Mouse (Mus musculus) heart, embryonic 14.5 days (tissue): ENCODE measurements around the gene Rab12. TPM values are rescaled to one million over a fixed set of nuclear protein-coding genes. Genes with fewer than 3 reads are reported as not detected.

Experiments
- ATAC-seq: fragments of 200-750 bp; cut with Nextera tagmentation; 2 replicates; pipeline ENCODE4 v1.8.0; 2017; ENCODE audit warnings: low read depth, moderate TSS enrichment; ENCODE audit not compliant: insufficient number of reproducible peaks, insufficient read depth, low FRiP score
- H3K27ac ChIP-seq, 2 experiments: fragments of 200-500 bp in 1 of 2; fragments of 300-500 bp in 1 of 2; sonication (generic) in 1 of 2; replicated peaks in 1 of 2; 2 replicates each; pipeline ENCODE4 v1.5.1; 2012 to 2014; ENCODE audit warnings: low read depth in 2 of 2, low read length in 2 of 2, control low read depth in 1 of 2, mild to moderate bottlenecking in 1 of 2, mixed read lengths in 1 of 2; ENCODE audit not compliant: control insufficient read depth in 1 of 2, insufficient read depth in 1 of 2
- H3K27me3 ChIP-seq: fragments of 300-500 bp; sonication (generic); 2 replicates; pipeline ENCODE4 v1.6.1; 2014; ENCODE audit warnings: mild to moderate bottlenecking, low read length, control low read depth; ENCODE audit not compliant: control insufficient read depth, insufficient read depth
- H3K36me3 ChIP-seq: fragments of 300-500 bp; sonication (generic); 2 replicates; pipeline ENCODE4 v1.6.1; 2014; ENCODE audit warnings: mild to moderate bottlenecking, control low read depth, low read length, mixed read lengths; ENCODE audit not compliant: control insufficient read depth, insufficient read depth
- H3K4me1 ChIP-seq, 2 experiments: fragments of 200-500 bp in 1 of 2; fragments of 300-500 bp in 1 of 2; sonication (generic) in 1 of 2; 2 replicates each; pipeline ENCODE4 v1.6.1; 2012 to 2014; ENCODE audit warnings: low read length in 2 of 2, control low read depth in 1 of 2, mixed read lengths in 1 of 2; ENCODE audit not compliant: control insufficient read depth in 2 of 2, insufficient read depth in 2 of 2
- H3K4me2 ChIP-seq: fragments of 300-500 bp; sonication (generic); 2 replicates; pipeline ENCODE4 v1.6.1; 2014; ENCODE audit warnings: mild to moderate bottlenecking, low read length
- H3K4me3 ChIP-seq, 2 experiments: fragments of 200-500 bp in 1 of 2; fragments of 300-500 bp in 1 of 2; sonication (generic) in 1 of 2; 2 replicates each; pipeline ENCODE4 v1.5.1; 2012 to 2014; ENCODE audit warnings: low read length in 2 of 2, mild to moderate bottlenecking in 2 of 2, control low read depth in 1 of 2, low read depth in 1 of 2, moderate library complexity in 1 of 2; ENCODE audit not compliant: control insufficient read depth in 1 of 2, insufficient read depth in 1 of 2
- H3K9ac ChIP-seq: fragments of 300-500 bp; sonication (generic); 2 replicates; pipeline ENCODE4 v1.6.1; 2014; ENCODE audit warnings: mild to moderate bottlenecking, low read length
- H3K9me3 ChIP-seq: fragments of 300-500 bp; sonication (generic); 2 replicates; pipeline ENCODE4 v1.6.1; 2016; ENCODE audit warnings: low read length, control low read depth; ENCODE audit not compliant: control insufficient read depth
- WGBS: fragments of 180-500 bp; shearing (Covaris S2); extraction: QIAGEN DNeasy Blood & Tissue Kit; methylation state at CpG from one replicate; pipeline ENCODE4 v1.1.7; 2014; 5-methylcytosine and 5-hydroxymethylcytosine counted together
- polyA plus RNA-seq: library from polyadenylated mRNA; unstranded; fragments of >200 nt; fragmentation: Nextera tagmentation; extraction: Ambion mirVana; gene quantifications from 2 replicates; pipeline ENCODE4 v1.2.1, GENCODE M21; 2014

Rab12 gene
- polyA plus RNA-seq, 1 experiment from 2014 or later = 74.2 TPM

DNA sequence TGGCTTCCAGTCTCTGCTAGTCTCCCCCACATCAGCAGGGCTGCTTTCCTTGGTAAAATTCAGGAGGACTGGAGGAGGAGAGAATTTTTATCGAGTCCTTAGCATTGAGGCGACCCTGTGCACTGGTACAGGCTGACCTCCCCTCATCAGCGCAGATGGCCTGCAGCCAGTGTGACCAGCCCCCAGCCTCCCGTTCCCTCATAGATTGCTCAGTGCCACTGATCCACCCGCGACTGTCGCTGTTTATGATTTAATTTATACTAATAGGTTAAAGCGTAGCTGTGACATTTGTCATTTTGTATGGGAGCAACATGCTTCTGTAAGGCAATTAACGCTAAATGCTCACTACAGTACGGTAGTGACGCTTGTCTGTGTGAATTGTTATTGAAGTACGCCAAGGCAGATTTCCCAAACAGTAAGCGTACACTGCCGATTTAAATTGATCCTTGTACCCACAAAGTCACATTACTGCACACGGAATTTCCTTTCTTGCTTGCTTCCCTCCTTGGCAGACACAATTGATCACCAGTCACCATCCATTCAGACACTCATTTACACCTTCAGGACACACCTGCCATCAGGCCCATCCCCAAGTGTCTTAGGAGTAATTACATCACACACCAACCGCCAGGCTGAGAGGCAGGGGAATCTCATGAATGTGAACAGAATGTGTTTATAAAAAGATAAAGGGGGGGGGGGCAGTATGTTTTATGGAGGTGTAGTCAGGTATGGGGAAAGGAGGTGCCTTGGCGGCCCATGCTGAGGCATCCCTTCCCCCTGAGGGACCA lies 38.8 kb downstream of the Rab12 start:
- no peak overlapping the region for H3K27ac ChIP-seq
- no peaks in the 10 kb centered on the region for H3K9me3 ChIP-seq
- H3K4me2 ChIP-seq = peak overlapping the region; percentile 60
- ATAC-seq = no peak
- H3K4me1 ChIP-seq = peaks cover 8% of the 10 kb centered on the region in 2 experiments; a peak in 3 of 4 replicates
- no peaks in the 10 kb centered on the region for H3K27me3 ChIP-seq
- WGBS = 32% methylated on average over 17 of the region's 17 CpGs
- H3K9ac ChIP-seq = peak overlapping the region; percentile 44; the same call in 1 of the 2 replicates
- H3K4me3 ChIP-seq = peak overlapping the region; percentile 19 to 26; a peak in 3 of 4 replicates
- H3K36me3 ChIP-seq = no peaks in the 10 kb centered on the region

DNA sequence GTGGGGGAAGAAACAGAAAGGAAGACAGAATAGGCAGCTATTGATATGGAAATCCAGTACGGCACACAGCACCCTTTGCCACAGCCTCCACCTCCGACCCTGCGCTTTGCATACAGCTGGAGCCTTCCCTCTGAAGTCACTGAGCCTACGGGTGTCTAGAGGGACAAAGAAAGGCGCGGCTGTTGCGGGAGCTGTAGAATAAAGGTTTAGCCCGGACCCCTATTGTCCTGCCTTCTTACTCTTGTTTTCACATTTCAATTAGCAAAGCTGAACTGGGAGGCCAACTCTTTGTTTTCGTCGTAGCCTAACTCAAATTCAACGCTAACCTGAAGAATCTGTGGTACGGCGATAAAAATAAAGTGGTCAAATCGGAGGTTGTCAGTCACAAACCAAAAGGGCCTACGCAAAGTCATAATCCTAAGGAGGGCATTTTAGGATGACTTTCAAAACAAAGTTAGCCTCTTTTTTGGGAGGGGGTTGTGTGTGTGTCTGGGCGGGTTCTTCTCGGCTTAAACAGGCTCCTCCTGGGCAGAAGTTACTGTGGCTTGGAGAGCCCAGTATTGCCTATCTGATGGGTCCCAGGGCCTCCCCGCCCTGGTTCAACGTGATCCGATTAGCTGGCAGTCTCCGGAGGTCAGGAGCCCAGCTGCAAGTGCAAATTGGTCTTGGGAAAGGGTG lies 39.6 kb downstream of the Rab12 start:
- 8% methylated on average over 21 of the region's 21 CpGs for WGBS
- ATAC-seq = no peak
- Histone ChIP-seq H3K27ac (no peak overlapping the region), H3K4me1 (peaks cover 8% of the 10 kb centered on the region in 2 experiments; a peak in 3 of 4 replicates), H3K9me3 (no peaks in the 10 kb centered on the region), H3K4me2 (peak overlapping the region; percentile 60), H3K9ac (peak overlapping the region; percentile 44), H3K36me3 (no peaks in the 10 kb centered on the region), H3K4me3 (peak overlapping the region; percentile 19 to 26), H3K27me3 (no peaks in the 10 kb centered on the region)

DNA sequence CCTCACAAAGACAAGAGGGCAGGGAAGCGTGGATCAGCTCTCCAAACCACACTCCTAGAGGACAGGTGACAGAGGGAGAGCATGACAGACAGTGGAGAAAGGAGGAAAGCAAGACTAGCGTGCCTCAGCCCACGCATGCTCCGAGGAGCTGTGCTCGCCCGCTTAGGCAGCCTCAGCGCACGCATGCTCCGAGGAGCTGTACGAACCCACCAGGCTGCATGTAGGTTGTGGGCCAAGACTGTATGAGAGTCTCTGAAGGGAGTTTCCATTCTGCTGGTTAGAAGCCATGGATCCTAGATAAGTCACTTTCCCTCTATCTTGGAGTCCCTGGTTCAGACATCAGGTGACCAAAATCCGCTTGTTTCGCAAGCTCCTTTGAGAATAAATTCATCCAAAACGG lies 40.2 kb downstream of the Rab12 start:
- ATAC-seq = peak; percentile 73
- H3K27me3 ChIP-seq = no peaks in the 10 kb centered on the region
- H3K36me3 ChIP-seq = no peaks in the 10 kb centered on the region
- H3K4me3 ChIP-seq = peak overlapping the region; percentile 14 to 26
- H3K27ac ChIP-seq = no peak overlapping the region
- peaks cover 8% of the 10 kb centered on the region in 2 experiments; a peak in 3 of 4 replicates for H3K4me1 ChIP-seq
- H3K4me2 ChIP-seq = peak overlapping the region; percentile 60
- peak overlapping the region; percentile 44; the same call in 1 of the 2 replicates for H3K9ac ChIP-seq
- 6% methylated on average over 13 of the region's 13 CpGs for WGBS
- 0 out of 2 replicates have a peak, but pooled peaks cover 4% of the 10 kb centered on the region for H3K9me3 ChIP-seq

DNA sequence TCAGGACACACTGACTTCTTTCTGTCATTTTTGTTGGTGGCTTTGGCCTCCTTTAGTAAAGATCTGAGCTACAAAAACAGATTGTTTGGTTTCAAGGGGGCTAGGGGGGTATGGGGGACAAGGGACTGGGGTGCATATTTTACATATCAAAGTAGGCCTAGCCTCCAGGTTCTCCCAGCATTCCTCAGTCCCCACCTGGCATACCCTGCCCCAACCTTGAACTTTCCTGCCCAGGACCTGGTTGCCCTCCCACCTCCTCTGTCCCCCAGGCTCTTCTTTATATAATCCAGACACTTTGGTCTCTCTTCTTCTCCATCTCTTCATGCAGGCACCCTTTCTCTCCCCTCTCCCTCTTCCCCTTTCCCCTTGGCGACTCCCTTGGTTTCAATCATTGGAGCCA lies 46.3 kb downstream of the Rab12 start:
- Histone ChIP-seq H3K36me3 (no peaks in the 10 kb centered on the region), H3K27ac (no peak overlapping the region), H3K9ac (no peak overlapping the region), H3K4me2 (no peak overlapping the region), H3K27me3 (no peaks in the 10 kb centered on the region), H3K4me3 (no peak overlapping the region), H3K9me3 (0 out of 2 replicates have a peak, but pooled peaks cover 7% of the 10 kb centered on the region), H3K4me1 (no peaks in the 10 kb centered on the region)
- no peak for ATAC-seq
- WGBS = 77% methylated on average over 1 of the region's 1 CpGs

DNA sequence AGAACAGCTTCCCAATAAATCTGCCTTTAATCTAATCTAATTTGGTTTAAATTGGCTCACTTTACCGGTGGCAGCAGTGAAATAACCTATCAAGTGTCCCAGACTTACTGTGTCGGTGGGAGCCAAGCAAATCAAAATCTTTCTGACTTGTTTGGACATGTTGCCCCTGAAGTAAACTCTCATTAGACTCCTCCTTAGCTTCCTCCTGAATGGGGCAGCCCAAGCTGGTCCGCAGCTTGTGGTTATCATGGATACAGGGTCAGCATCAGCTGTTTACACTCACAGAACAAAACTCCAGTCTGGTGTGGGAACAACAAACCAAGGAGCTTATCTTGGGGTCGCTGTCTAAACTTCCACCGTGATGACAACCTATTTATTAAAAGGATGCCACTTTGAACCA lies 47.8 kb downstream of the Rab12 start:
- H3K27ac ChIP-seq = no peak overlapping the region
- H3K4me2 ChIP-seq = no peak overlapping the region
- no peaks in the 10 kb centered on the region for H3K4me1 ChIP-seq
- WGBS = 53% methylated on average over 5 of the region's 5 CpGs
- no peak overlapping the region for H3K4me3 ChIP-seq
- ATAC-seq = no peak
- H3K27me3 ChIP-seq = no peaks in the 10 kb centered on the region
- 0 out of 2 replicates have a peak, but pooled peaks cover 7% of the 10 kb centered on the region for H3K9me3 ChIP-seq
- no peak overlapping the region for H3K9ac ChIP-seq
- H3K36me3 ChIP-seq = no peaks in the 10 kb centered on the region

DNA sequence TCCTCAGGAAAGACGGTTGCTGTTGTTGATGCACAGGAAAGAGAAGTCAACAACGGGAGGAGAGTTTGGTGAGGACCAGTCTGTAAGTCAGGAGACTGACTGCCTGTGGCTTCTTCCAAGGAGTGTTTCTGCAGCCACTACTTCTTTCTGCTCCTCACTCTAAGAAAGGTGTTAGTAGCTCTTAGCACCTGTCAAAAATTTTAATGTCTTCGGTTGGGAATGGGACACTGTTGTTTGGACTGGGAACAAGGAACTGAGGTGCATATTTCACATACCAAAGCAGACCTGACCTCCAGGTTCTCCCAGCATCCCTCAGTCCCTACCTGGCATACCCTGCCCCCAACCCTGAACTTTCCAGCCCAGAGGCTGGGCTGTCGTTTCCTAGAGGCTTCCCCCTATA lies 48.3 kb downstream of the Rab12 start:
- Histone ChIP-seq H3K9me3 (0 out of 2 replicates have a peak, but pooled peaks cover 7% of the 10 kb centered on the region), H3K4me3 (no peak overlapping the region), H3K4me2 (no peak overlapping the region), H3K36me3 (no peaks in the 10 kb centered on the region), H3K4me1 (no peaks in the 10 kb centered on the region), H3K27me3 (no peaks in the 10 kb centered on the region), H3K27ac (no peak overlapping the region), H3K9ac (no peak overlapping the region)
- no peak for ATAC-seq
- WGBS = 70% methylated on average over 4 of the region's 4 CpGs

DNA sequence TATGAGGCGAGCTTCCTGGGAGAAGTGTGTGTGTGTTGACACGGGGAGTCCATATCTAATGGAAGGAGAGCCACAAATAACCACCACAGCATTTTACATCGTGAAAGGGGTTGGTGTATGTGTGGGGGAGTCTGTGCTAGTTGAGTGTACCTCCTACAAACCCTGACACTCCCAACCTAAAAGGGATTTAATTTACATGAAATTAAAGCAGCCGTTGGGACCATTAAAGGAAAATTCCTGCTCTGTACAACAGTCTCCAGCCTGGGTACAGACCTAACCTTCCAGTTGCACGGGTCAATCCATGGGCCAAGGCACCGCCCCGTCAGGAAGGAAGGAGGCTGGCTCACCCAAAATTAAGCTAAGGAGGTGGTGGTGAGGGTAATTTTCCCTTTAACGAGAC lies 49.5 kb downstream of the Rab12 start:
- H3K4me2 ChIP-seq = no peak overlapping the region
- H3K4me3 ChIP-seq = no peak overlapping the region
- no peak overlapping the region for H3K9ac ChIP-seq
- H3K27ac ChIP-seq = no peak overlapping the region
- H3K36me3 ChIP-seq = no peaks in the 10 kb centered on the region
- H3K27me3 ChIP-seq = no peaks in the 10 kb centered on the region
- ATAC-seq = no peak
- no peaks in the 10 kb centered on the region for H3K4me1 ChIP-seq
- 25% methylated on average over 8 of the region's 8 CpGs for WGBS
- 0 out of 2 replicates have a peak, but pooled peaks cover 7% of the 10 kb centered on the region for H3K9me3 ChIP-seq
